Mouse (Mus musculus): ENCODE data around the gene Focad. TPM values are rescaled to one million over a fixed set of nuclear protein-coding genes. Genes with fewer than 3 reads are reported as not detected.

Gene Focad
- polyA plus RNA-seq, 1 experiment, result 9.5 TPM

DNA sequence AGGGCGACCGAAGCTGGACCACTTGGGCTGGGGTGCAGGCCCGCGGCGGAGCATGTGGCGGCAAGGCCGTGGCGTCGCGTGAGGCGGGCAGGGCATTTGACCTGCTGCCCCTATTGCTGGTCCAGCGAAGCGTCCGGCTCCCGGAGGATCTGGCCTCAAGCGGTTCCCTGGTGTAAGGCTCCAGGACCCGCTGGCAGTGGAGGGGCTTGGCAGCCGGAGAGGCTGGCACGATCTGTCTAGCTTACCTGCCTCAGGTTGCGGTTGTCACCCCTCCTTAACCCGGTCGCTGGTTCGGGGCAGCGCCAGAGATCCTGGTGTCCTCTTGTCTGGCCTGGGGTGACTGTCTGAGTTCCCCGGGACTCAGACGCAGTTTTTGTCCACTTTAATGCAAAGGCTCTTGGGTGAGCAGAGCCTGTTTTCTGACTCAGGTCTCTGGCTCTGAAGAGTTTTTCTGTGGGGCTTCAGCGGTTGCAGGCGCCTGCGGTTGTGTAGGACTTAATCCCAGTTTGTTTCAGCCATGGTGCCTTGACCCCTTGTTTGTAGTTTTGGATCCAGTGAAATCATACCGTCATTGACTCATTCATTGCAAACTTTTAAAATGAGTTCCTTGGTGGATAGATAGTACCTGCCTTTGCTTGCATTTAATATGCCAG is 465 bp downstream of the Focad start:
- no peak for DNase-seq
- WGBS, result 1% methylated on average over 30 of the region's 30 CpGs
- H3K4me1 ChIP-seq (ENCODE audit: control insufficient read depth, insufficient read depth, low read length), result no peaks in the 10 kb centered on the region
- TF ChIP-seq POLR2A (IDR thresholded peaks at IDR 0.05; ENCODE audit: borderline replicate concordance, extremely low read depth, low read depth, low read length) (no peak), CTCF (IDR thresholded peaks at IDR 0.05; ENCODE audit: insufficient read depth, low read length) (no peak)
- H3K4me3 ChIP-seq (replicated peaks; ENCODE audit: extremely low read depth, low read depth, low read length), result peak overlapping the region; percentile 79

DNA sequence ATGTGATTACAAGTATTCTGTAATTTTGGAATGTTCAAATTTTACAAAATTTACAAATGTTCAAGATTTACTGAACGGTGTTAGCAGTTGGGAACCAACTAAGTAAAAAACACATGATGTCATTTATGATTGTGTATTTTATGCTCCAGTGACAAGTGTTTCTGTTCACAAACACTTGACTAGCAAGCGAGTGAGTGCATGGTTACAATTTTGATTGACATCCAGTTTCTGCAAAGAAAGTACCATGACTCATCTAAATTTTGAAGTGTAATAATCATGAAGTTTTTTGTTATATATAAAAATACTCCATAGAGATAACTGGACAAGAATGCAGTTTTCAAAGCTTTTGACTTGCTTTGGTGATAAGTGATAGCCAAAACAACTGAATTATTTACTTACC is 1.3 kb downstream of the Focad start:
- Histone ChIP-seq H3K4me1 (ENCODE audit: control insufficient read depth, insufficient read depth, low read length) (no peaks in the 10 kb centered on the region), H3K4me3 (replicated peaks; ENCODE audit: extremely low read depth, low read depth, low read length) (no peak overlapping the region)
- WGBS, result 61% methylated on average over 2 of the region's 2 CpGs
- no peak for DNase-seq
- TF ChIP-seq CTCF (IDR thresholded peaks at IDR 0.05; ENCODE audit: insufficient read depth, low read length) (no peak), POLR2A (IDR thresholded peaks at IDR 0.05; ENCODE audit: borderline replicate concordance, extremely low read depth, low read depth, low read length) (no peak)

DNA sequence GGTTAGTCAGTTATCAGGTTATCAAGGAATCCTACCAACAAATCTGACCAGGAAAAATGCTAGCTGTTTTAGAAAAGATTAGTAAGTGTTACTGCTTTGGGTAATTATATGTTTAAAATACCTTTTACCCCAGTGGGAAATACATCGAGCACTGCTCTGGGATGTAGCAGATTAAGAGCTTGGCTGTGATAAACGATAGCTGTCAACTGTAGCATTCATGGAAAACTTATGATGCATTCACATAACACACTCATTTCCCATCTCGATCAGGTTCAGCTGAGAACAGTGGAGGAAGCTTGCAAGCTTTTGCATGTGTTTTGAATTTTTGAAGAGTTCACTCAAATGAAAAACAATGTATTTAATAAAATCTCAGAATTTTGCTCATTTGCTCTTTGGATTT is 14.2 kb downstream of the Focad start:
- no peak for DNase-seq
- Histone ChIP-seq H3K4me3 (replicated peaks; ENCODE audit: extremely low read depth, low read depth, low read length) (no peak overlapping the region), H3K4me1 (ENCODE audit: control insufficient read depth, insufficient read depth, low read length) (no peaks in the 10 kb centered on the region)
- WGBS, result 46% methylated on average over 3 of the region's 3 CpGs
- TF ChIP-seq POLR2A (IDR thresholded peaks at IDR 0.05; ENCODE audit: borderline replicate concordance, extremely low read depth, low read depth, low read length), result no peak
- TF ChIP-seq CTCF (IDR thresholded peaks at IDR 0.05; ENCODE audit: insufficient read depth, low read length), result no peak

DNA sequence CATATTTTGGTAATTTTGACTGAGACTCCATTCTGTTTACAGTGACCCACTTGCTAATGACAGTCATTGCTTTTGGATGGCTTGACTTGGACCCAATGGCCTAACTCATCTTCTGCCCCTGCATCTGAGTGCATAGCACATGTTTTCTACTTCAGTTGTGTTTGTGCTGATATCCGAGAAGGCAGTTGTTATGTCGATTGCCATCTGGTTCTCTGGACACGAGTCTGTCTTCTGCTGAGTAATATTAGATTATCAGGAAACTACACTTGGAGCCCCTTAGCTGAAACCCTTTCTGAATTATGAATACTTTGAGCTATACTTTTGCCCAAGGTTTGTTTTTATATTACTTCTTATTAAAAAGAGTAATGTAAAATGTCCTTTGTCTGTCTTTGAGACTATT is 22.9 kb downstream of the Focad start:
- no peak for DNase-seq
- TF ChIP-seq CTCF (IDR thresholded peaks at IDR 0.05; ENCODE audit: insufficient read depth, low read length), result no peak
- TF ChIP-seq POLR2A (IDR thresholded peaks at IDR 0.05; ENCODE audit: borderline replicate concordance, extremely low read depth, low read depth, low read length), result no peak
- WGBS, result 87% methylated on average over 3 of the region's 3 CpGs

DNA sequence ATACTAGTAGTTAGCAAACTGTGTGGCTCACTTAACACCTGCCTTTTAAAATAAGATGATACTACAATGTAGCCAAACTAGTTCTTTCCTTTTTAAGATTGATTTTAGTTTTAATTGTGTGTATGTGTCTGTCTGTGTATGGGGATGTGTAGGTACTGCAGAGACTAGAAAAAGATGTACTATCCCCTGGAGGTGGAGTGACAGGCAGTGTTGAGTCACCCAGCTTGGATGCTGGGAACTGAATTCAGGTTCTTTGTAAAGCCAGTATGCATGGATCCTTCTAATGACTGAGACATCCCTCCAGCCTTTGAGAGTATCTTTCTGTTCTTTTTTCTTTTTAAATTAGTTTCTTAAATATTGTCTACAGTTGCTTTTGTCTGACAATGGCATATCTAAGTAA is 23.5 kb downstream of the Focad start:
- no peak for DNase-seq
- no peaks in the 10 kb centered on the region; the same call in 1 of the 2 replicates for H3K4me1 ChIP-seq (ENCODE audit: control insufficient read depth, insufficient read depth, low read length)
- TF ChIP-seq POLR2A (IDR thresholded peaks at IDR 0.05; ENCODE audit: borderline replicate concordance, extremely low read depth, low read depth, low read length) (no peak), CTCF (IDR thresholded peaks at IDR 0.05; ENCODE audit: insufficient read depth, low read length) (no peak)
- H3K4me3 ChIP-seq (replicated peaks; ENCODE audit: extremely low read depth, low read depth, low read length), result no peak overlapping the region

More for the DNA sequence above, 22.9 kb downstream of the Focad start:
- Histone ChIP-seq H3K4me3 (replicated peaks; ENCODE audit: extremely low read depth, low read depth, low read length) (no peak overlapping the region), H3K4me1 (ENCODE audit: control insufficient read depth, insufficient read depth, low read length) (no peaks in the 10 kb centered on the region; the same call in 1 of the 2 replicates)

DNA sequence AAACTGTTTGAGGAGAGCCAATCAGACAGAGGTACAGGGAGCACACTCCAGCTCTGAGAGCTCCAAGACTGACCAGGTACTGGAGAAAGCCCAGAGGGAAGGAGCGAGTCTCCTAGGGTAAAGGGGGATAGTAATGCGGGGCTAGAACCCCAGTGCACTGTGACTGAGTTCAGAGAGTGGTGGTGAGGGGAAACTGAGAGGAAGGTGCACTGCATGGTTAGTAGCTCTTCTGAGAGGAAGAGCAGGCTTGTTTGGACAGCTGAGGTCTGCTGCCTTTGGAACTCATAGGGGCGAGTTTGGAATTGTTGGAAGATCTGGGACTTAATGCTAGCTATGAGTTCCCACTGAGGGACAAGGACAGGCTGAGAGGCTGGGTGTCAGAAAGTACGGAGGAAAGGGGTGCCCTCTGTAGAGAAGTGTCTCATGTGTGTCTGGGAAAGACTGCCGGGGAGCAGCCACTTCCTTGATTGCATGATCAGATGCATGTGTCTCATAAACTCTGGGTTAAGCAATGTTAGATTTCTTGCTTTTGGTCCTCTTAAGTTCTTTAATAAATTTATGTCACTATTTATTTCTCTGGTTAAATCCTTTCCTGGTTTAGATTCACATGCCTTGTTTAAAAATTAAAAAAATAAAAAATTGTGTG is 24.4 kb downstream of the Focad start:
- WGBS, result 81% methylated on average over 5 of the region's 5 CpGs
- no peaks in the 10 kb centered on the region; the same call in 1 of the 2 replicates for H3K4me1 ChIP-seq (ENCODE audit: control insufficient read depth, insufficient read depth, low read length)
- DNase-seq, result no peak
- TF ChIP-seq CTCF (IDR thresholded peaks at IDR 0.05; ENCODE audit: insufficient read depth, low read length) (no peak), POLR2A (IDR thresholded peaks at IDR 0.05; ENCODE audit: borderline replicate concordance, extremely low read depth, low read depth, low read length) (no peak)
- H3K4me3 ChIP-seq (replicated peaks; ENCODE audit: extremely low read depth, low read depth, low read length), result no peak overlapping the region

DNA sequence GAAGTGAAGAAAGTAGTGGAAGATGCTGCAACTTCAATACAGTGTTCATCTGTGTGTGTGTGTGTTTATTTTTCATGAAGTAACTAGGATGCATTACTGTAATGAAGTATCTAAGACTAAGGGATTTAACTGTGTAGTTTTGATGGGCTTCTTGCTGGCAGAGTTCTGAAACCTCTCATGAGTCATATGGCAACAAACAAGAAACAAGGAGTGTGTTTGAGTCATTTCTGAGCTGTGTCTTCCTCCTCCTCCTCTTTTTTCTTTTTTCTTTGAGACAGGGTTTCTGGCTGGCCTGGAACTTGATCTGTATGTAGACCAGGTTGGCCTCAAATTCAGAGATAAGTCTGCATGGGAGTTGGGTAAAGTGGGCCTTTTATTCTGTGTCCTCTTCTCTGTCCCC is 25.7 kb downstream of the Focad start:
- no peaks in the 10 kb centered on the region; the same call in 1 of the 2 replicates for H3K4me1 ChIP-seq (ENCODE audit: control insufficient read depth, insufficient read depth, low read length)
- TF ChIP-seq CTCF (IDR thresholded peaks at IDR 0.05; ENCODE audit: insufficient read depth, low read length), result no peak
- no peak for TF ChIP-seq POLR2A (IDR thresholded peaks at IDR 0.05; ENCODE audit: borderline replicate concordance, extremely low read depth, low read depth, low read length)
- no peak overlapping the region for H3K4me3 ChIP-seq (replicated peaks; ENCODE audit: extremely low read depth, low read depth, low read length)
- DNase-seq, result no peak

DNA sequence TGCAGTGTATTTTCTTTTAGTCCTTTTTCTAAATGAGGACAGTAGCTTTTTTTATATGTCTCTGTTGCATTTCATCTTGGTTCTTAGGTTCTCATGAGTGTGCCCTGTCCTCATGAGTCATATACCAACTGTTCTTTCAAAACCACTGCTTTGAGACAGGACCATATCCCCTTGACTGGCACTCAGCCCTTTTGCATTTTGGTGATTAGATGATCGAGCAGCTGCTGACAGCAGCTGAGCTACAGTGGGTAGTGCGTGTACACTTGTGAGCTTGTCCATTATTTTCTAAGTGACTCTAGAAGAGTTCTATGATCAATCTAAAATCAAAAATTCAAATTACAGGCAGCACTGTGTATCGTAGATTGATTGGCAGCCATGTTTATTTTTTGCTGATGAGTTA is 28.0 kb downstream of the Focad start:
- 93% methylated on average over 3 of the region's 3 CpGs for WGBS
- Histone ChIP-seq H3K4me3 (replicated peaks; ENCODE audit: extremely low read depth, low read depth, low read length) (no peak overlapping the region), H3K4me1 (ENCODE audit: control insufficient read depth, insufficient read depth, low read length) (no peaks in the 10 kb centered on the region; the same call in 1 of the 2 replicates)
- no peak for DNase-seq
- TF ChIP-seq CTCF (IDR thresholded peaks at IDR 0.05; ENCODE audit: insufficient read depth, low read length) (no peak), POLR2A (IDR thresholded peaks at IDR 0.05; ENCODE audit: borderline replicate concordance, extremely low read depth, low read depth, low read length) (no peak)

DNA sequence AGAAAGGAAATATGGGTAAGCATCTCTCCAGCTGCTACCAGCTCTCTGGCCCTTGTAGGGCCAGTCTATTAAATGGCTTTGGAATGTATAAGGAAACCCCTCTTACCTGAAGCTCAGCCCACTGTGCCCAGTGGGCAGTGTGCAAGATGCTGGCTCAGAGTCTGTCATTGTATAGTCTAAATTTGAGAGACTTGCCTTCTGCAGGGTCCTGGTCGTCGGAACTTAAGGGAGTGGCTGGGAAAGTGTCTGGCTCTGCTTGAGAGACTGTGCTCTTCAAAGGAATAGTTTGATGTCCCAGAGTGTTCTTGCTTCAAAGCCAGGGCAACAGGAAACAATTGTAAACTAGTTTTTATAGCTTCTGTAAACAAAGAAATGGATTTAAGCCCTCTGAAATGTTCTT is 41.5 kb downstream of the Focad start:
- H3K4me3 ChIP-seq (replicated peaks; ENCODE audit: extremely low read depth, low read depth, low read length), result no peak overlapping the region
- no peak for TF ChIP-seq CTCF (IDR thresholded peaks at IDR 0.05; ENCODE audit: insufficient read depth, low read length)
- no peak for TF ChIP-seq POLR2A (IDR thresholded peaks at IDR 0.05; ENCODE audit: borderline replicate concordance, extremely low read depth, low read depth, low read length)
- 13% methylated on average over 2 of the region's 2 CpGs for WGBS
- H3K4me1 ChIP-seq (ENCODE audit: control insufficient read depth, insufficient read depth, low read length), result no peaks in the 10 kb centered on the region; the same call in 1 of the 2 replicates
- no peak for DNase-seq

DNA sequence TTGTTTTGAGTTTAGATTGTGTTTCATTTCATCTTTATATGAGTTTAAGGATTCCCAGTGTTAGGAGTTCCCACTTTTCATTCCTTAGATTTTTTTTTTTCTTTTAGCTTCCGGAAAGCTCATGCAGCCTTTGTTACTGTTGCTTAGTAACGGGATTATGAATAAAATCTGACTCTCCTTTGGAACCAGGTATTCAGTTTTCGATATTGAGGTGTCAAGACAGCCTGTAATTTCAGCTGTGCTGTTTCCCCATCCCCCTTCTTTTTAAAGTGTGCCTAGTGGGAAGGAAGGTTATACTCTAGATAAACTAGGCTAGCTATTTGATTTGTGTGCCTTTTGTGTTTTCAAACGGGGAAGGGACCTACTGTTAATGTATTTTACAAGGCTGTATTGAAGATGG is 42.1 kb downstream of the Focad start:
- H3K4me3 ChIP-seq (replicated peaks; ENCODE audit: extremely low read depth, low read depth, low read length), result no peak overlapping the region
- WGBS, result 37% methylated on average over 4 of the region's 4 CpGs
- no peak for DNase-seq
- no peaks in the 10 kb centered on the region; the same call in 1 of the 2 replicates for H3K4me1 ChIP-seq (ENCODE audit: control insufficient read depth, insufficient read depth, low read length)
- no peak for TF ChIP-seq POLR2A (IDR thresholded peaks at IDR 0.05; ENCODE audit: borderline replicate concordance, extremely low read depth, low read depth, low read length)
- no peak for TF ChIP-seq CTCF (IDR thresholded peaks at IDR 0.05; ENCODE audit: insufficient read depth, low read length)
